Mouse (Mus musculus): ENCODE data around the gene Zxdb. TPM values are rescaled to one million over a fixed set of nuclear protein-coding genes. Genes with fewer than 3 reads are reported as not detected.
"Not testable (repeated sequence)": the region's sequence is repeated elsewhere in the genome, so short reads cannot be mapped to it uniquely, and the experiment has no call there.

Zxdb gene
- polyA plus RNA-seq, 2 experiments: 0.25 to 1.1 TPM

- not testable (repeated sequence) for DNase-seq (ENCODE audit: low read depth in 3 of 3, low spot score in 3 of 3); H3K4me2 ChIP-seq (ENCODE audit: low read depth); H3K27ac ChIP-seq; H3K9me3 ChIP-seq (ENCODE audit: control insufficient read depth, low read length); H3K36me3 ChIP-seq (replicated peaks; ENCODE audit: control insufficient read depth, insufficient read depth, low read depth); H3K9ac ChIP-seq (replicated peaks); H3K4me1 ChIP-seq (replicated peaks; ENCODE audit: control insufficient read depth in 2 of 2, insufficient read depth in 2 of 2, low read length in 1 of 2); H3K27me3 ChIP-seq (ENCODE audit: control insufficient read depth, insufficient read depth, low read length)
- H3K4me3 ChIP-seq (ENCODE audit: insufficient read depth in 1 of 2, low read depth in 2 of 2, low read length in 2 of 2): 0 out of 4 replicates have a peak overlapping the region, but pooled peaks of 1 of the 2 experiments have one; percentile 28
- no CpG with 5 or more reads among the region's 41 CpGs for WGBS (ENCODE audit: insufficient replicate concordance)
- ATAC-seq (ENCODE audit: insufficient read depth): peak; percentile 42
Measured at GRCm38 (mm10) chrX:94725627-94726083, 1.3 kb downstream of the Zxdb start.

- DNase-seq (ENCODE audit: low read depth in 3 of 3, low spot score in 3 of 3): no peak
- no peak overlapping the region for H3K27ac ChIP-seq
- no peaks in the 10 kb centered on the region for H3K27me3 ChIP-seq (ENCODE audit: control insufficient read depth, insufficient read depth, low read length)
- H3K4me2 ChIP-seq (ENCODE audit: low read depth): no peak overlapping the region
- no peak overlapping the region for H3K4me3 ChIP-seq (ENCODE audit: insufficient read depth in 1 of 2, low read depth in 2 of 2, low read length in 2 of 2)
- no peak for TF ChIP-seq EP300 (IDR thresholded peaks at IDR 0.05; ENCODE audit: low read depth)
- TF ChIP-seq CTCF (IDR thresholded peaks at IDR 0.05; ENCODE audit: low read depth): no peak
- no peak for ATAC-seq (ENCODE audit: insufficient read depth)
- no peaks in the 10 kb centered on the region for H3K36me3 ChIP-seq (replicated peaks; ENCODE audit: control insufficient read depth, insufficient read depth, low read depth)
- H3K4me1 ChIP-seq (replicated peaks; ENCODE audit: control insufficient read depth in 2 of 2, insufficient read depth in 2 of 2, low read length in 1 of 2): no peaks in the 10 kb centered on the region
- H3K9me3 ChIP-seq (ENCODE audit: control insufficient read depth, low read length): no peaks in the 10 kb centered on the region
- no peak overlapping the region for H3K9ac ChIP-seq (replicated peaks)
Measured at GRCm38 (mm10) chrX:94731596-94731995, 7.2 kb downstream of the Zxdb start.

DNA sequence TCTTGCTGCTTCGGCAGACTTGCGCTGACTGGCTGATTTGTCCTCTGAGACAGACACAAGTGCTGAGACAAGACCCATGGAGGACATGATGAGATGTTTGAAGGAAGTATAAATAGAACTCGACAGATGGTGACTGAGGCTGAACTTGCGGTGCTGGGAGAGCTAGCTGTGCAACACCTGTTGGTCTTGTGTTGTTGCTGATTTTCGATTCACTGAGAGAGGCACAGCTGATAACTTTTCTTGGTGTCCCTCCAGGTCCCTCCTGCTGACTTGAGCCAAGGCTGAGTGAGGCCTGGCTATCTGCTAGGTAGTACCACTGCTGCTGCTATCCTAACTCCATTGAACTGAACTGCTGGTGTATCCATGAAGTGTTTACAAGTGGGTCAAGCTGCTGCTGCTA is 29.4 kb downstream of the Zxdb start:
- ATAC-seq (ENCODE audit: insufficient read depth) (no peak), DNase-seq (ENCODE audit: low read depth in 3 of 3, low spot score in 3 of 3) (no peak)
- no peak overlapping the region for H3K4me2 ChIP-seq (ENCODE audit: low read depth)
- 70% methylated on average over 5 of the region's 5 CpGs for WGBS (ENCODE audit: insufficient replicate concordance)
- no peaks in the 10 kb centered on the region for H3K27me3 ChIP-seq (ENCODE audit: control insufficient read depth, insufficient read depth, low read length)
- TF ChIP-seq EP300 (IDR thresholded peaks at IDR 0.05; ENCODE audit: low read depth) (no peak), CTCF (IDR thresholded peaks at IDR 0.05; ENCODE audit: low read depth) (no peak)
- no peak overlapping the region for H3K27ac ChIP-seq
- H3K9me3 ChIP-seq (ENCODE audit: control insufficient read depth, low read length): no peaks in the 10 kb centered on the region
- H3K9ac ChIP-seq (replicated peaks): no peak overlapping the region
- no peaks in the 10 kb centered on the region for H3K36me3 ChIP-seq (replicated peaks; ENCODE audit: control insufficient read depth, insufficient read depth, low read depth)
- H3K4me3 ChIP-seq (ENCODE audit: insufficient read depth in 1 of 2, low read depth in 2 of 2, low read length in 2 of 2): no peak overlapping the region
- no peaks in the 10 kb centered on the region for H3K4me1 ChIP-seq (replicated peaks; ENCODE audit: control insufficient read depth in 2 of 2, insufficient read depth in 2 of 2, low read length in 1 of 2)

- DNase-seq (ENCODE audit: low read depth in 3 of 3, low spot score in 3 of 3) (no peak), ATAC-seq (ENCODE audit: insufficient read depth) (no peak)
- H3K4me1 ChIP-seq (replicated peaks; ENCODE audit: control insufficient read depth in 2 of 2, insufficient read depth in 2 of 2, low read length in 1 of 2): 0 out of 4 replicates have a peak, but pooled peaks cover 0 to 4% of the 10 kb centered on the region in 2 experiments
- TF ChIP-seq CTCF (IDR thresholded peaks at IDR 0.05; ENCODE audit: low read depth): no peak
- no peak for TF ChIP-seq EP300 (IDR thresholded peaks at IDR 0.05; ENCODE audit: low read depth)
- no peaks in the 10 kb centered on the region for H3K9me3 ChIP-seq (ENCODE audit: control insufficient read depth, low read length)
- no peak overlapping the region for H3K4me2 ChIP-seq (ENCODE audit: low read depth)
- no peaks in the 10 kb centered on the region for H3K36me3 ChIP-seq (replicated peaks; ENCODE audit: control insufficient read depth, insufficient read depth, low read depth)
- 13% methylated on average over 1 of the region's 1 CpGs for WGBS (ENCODE audit: insufficient replicate concordance)
- H3K4me3 ChIP-seq (ENCODE audit: insufficient read depth in 1 of 2, low read depth in 2 of 2, low read length in 2 of 2): no peak overlapping the region
- H3K27me3 ChIP-seq (ENCODE audit: control insufficient read depth, insufficient read depth, low read length): no peaks in the 10 kb centered on the region
- no peak overlapping the region for H3K9ac ChIP-seq (replicated peaks)
- no peak overlapping the region for H3K27ac ChIP-seq
Measured at GRCm38 (mm10) chrX:94759959-94760358, 35.6 kb downstream of the Zxdb start.

- Histone ChIP-seq H3K4me1 (replicated peaks; ENCODE audit: control insufficient read depth in 2 of 2, insufficient read depth in 2 of 2, low read length in 1 of 2) (no peaks in the 10 kb centered on the region), H3K27ac (no peak overlapping the region), H3K36me3 (replicated peaks; ENCODE audit: control insufficient read depth, insufficient read depth, low read depth) (no peaks in the 10 kb centered on the region), H3K4me2 (ENCODE audit: low read depth) (no peak overlapping the region), H3K9me3 (ENCODE audit: control insufficient read depth, low read length) (no peaks in the 10 kb centered on the region), H3K9ac (replicated peaks) (no peak overlapping the region), H3K27me3 (ENCODE audit: control insufficient read depth, insufficient read depth, low read length) (no peaks in the 10 kb centered on the region), H3K4me3 (ENCODE audit: insufficient read depth in 1 of 2, low read depth in 2 of 2, low read length in 2 of 2) (no peak overlapping the region)
- TF ChIP-seq CTCF (IDR thresholded peaks at IDR 0.05; ENCODE audit: low read depth) (no peak), EP300 (IDR thresholded peaks at IDR 0.05; ENCODE audit: low read depth) (no peak)
- WGBS (ENCODE audit: insufficient replicate concordance): 86% methylated on average over 34 of the region's 34 CpGs
- DNase-seq (ENCODE audit: low read depth in 3 of 3, low spot score in 3 of 3): no peak
- ATAC-seq (ENCODE audit: insufficient read depth): no peak
Measured at GRCm38 (mm10) chrX:94773876-94774275, 49.5 kb downstream of the Zxdb start.

Other genes with a start within 250 kb of the Zxdb start
- 49.6 and 53.2 TPM in 2 replicates for gene Maged1, start 182.4 kb upstream of the Zxdb start, polyA plus RNA-seq (2012; rRNA removed)
- 64.6 and 71.0 TPM in 2 replicates for gene Maged1, start 182.4 kb upstream of the Zxdb start, polyA plus RNA-seq (2014; fragmentation: Nextera tagmentation; extraction: Ambion mirVana)
- gene Gspt2, start 88.5 kb upstream of the Zxdb start, polyA plus RNA-seq (2012; rRNA removed): 0.69 and 1.1 TPM in 2 replicates
- 0.34 and 0.85 TPM in 2 replicates for gene Gspt2, start 88.5 kb upstream of the Zxdb start, polyA plus RNA-seq (2014; fragmentation: Nextera tagmentation; extraction: Ambion mirVana)